Mouse (Mus musculus) embryo, embryonic 10 days (tissue): ENCODE measurements around the gene Ino80d.

ENCODE experiments used
- DNase-seq: peaks from one replicate; pipeline ENCODE4 v3.0.0-alpha.2; 2015; ENCODE audit warnings: low spot score

The Ino80d gene

GRCm38 (mm10) chr1:62914495-62914894 is 200.0 kb downstream of the Ino80d start:
- DNase-seq: no peak

GRCm38 (mm10) chr1:62911426-62911825 is 203.0 kb downstream of the Ino80d start:
- DNase-seq: peak; percentile 18

DNA sequence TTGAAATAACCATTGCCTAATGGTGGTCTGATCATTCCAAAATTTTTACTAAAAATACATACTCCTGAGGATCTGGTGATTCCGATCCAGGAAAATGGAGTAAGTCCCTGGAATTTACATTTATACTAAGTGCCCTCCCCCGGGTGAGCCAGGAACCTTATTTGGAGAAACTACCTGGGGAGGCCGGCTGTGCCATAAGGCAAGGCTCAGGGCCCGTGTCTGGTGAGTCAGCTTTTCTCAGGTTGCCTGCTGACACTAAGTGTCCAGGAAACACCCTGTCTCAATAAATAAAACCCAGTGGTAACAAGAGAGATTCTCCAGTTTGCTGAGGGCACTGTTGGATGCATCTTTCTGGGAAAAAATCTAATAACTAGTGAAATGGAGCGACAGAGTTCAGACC is 205.3 kb downstream of the Ino80d start:
- DNase-seq: no peak

DNA sequence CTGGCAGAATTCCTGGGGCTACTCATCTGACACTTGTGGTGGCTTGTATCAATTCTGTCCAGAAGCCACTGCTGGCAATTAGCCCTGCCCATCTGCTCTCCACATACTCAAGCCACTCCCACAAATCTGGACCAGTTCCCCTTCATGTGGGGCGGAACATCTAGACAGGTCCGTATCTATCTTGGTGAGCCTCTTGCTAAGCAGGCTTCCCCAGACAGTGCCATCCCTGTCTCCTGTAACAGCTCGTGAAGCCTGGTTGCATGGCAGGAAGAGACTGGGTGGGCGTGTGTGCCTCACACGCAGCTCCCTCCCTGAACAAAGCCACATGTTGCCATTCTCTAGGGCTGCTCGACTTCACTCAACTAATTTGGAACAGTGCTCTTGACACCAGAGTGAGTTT is 206.0 kb downstream of the Ino80d start:
- no peak for DNase-seq
